Mouse (Mus musculus) embryonic fibroblast, embryonic 13.5 days (primary cell): ENCODE measurements around the gene Minos1. TPM values are rescaled to one million over a fixed set of nuclear protein-coding genes. Genes with fewer than 3 reads are reported as not detected.

ENCODE experiments used
- H3K27ac ChIP-seq: 2 replicates; pipeline ENCODE4 v1.5.1; 2012; ENCODE audit warnings: low read length, control low read depth, inconsistent platforms; ENCODE audit not compliant: insufficient read depth
- H3K4me1 ChIP-seq: 2 replicates; pipeline ENCODE4 v1.6.1; 2011; ENCODE audit warnings: low read length; ENCODE audit not compliant: control insufficient read depth, insufficient read depth
- H3K4me3 ChIP-seq: 2 replicates; pipeline ENCODE4 v1.5.1; 2011; ENCODE audit warnings: mild to moderate bottlenecking, control low read depth, low read length; ENCODE audit not compliant: insufficient read depth
- CTCF ChIP-seq: IDR thresholded peaks from 2 replicates; pipeline ENCODE4 v1.5.1; 2011; ENCODE audit warnings: mild to moderate bottlenecking, control low read depth, low read length, moderate library complexity, borderline replicate concordance; ENCODE audit not compliant: insufficient read depth
- POLR2A ChIP-seq: IDR thresholded peaks from 2 replicates; pipeline ENCODE4 v1.6.1; 2011; ENCODE audit warnings: low read depth, mild to moderate bottlenecking, control low read depth, low read length, moderate library complexity
- polyA plus RNA-seq: library from polyadenylated mRNA; stranded (reverse); fragments of >200 nt; gene quantifications from 2 replicates; pipeline ENCODE4 v1.2.4, GENCODE M21; 2011; ENCODE audit warnings: low read depth; ENCODE audit not compliant: missing spikeins, insufficient read length

Minos1 gene
- polyA plus RNA-seq, 1 experiment, result 178 TPM

GRCm38 (mm10) chr4:139167107-139167506 is 36.2 kb upstream of the Minos1 start:
- Histone ChIP-seq H3K4me1 (no peaks in the 10 kb centered on the region), H3K27ac (no peak overlapping the region), H3K4me3 (no peak overlapping the region)
- TF ChIP-seq CTCF (no peak), POLR2A (no peak)

GRCm38 (mm10) chr4:139166244-139166643 is 35.3 kb upstream of the Minos1 start:
- TF ChIP-seq POLR2A, result no peak
- Histone ChIP-seq H3K27ac (no peak overlapping the region), H3K4me3 (no peak overlapping the region), H3K4me1 (no peaks in the 10 kb centered on the region)

- no peak for TF ChIP-seq CTCF
- no peak for TF ChIP-seq POLR2A
- H3K27ac ChIP-seq, result no peak overlapping the region
- H3K4me3 ChIP-seq, result no peak overlapping the region
- H3K4me1 ChIP-seq, result no peaks in the 10 kb centered on the region
Measured at GRCm38 (mm10) chr4:139165259-139165658, 34.3 kb upstream of the Minos1 start.

GRCm38 (mm10) chr4:139164082-139164481 is 33.2 kb upstream of the Minos1 start:
- H3K27ac ChIP-seq, result no peak overlapping the region
- H3K4me1 ChIP-seq, result no peaks in the 10 kb centered on the region
- TF ChIP-seq CTCF (no peak), POLR2A (no peak)
- no peak overlapping the region for H3K4me3 ChIP-seq

- Histone ChIP-seq H3K4me1 (no peaks in the 10 kb centered on the region), H3K4me3 (no peak overlapping the region), H3K27ac (no peak overlapping the region)
- TF ChIP-seq CTCF (no peak), POLR2A (no peak)
Measured at GRCm38 (mm10) chr4:139161076-139161475, 30.2 kb upstream of the Minos1 start.

- Histone ChIP-seq H3K4me1 (no peaks in the 10 kb centered on the region; the same call in 1 of the 2 replicates), H3K27ac (no peak overlapping the region), H3K4me3 (no peak overlapping the region)
- TF ChIP-seq POLR2A (no peak), CTCF (no peak)
Measured at GRCm38 (mm10) chr4:139158350-139158749, 27.4 kb upstream of the Minos1 start.

GRCm38 (mm10) chr4:139156538-139156937 is 25.6 kb upstream of the Minos1 start:
- no peak for TF ChIP-seq POLR2A
- no peak for TF ChIP-seq CTCF
- H3K4me1 ChIP-seq, result no peaks in the 10 kb centered on the region; the same call in 1 of the 2 replicates
- no peak overlapping the region for H3K27ac ChIP-seq
- no peak overlapping the region for H3K4me3 ChIP-seq

GRCm38 (mm10) chr4:139154576-139155307 is 23.8 kb upstream of the Minos1 start:
- Histone ChIP-seq H3K4me1 (no peaks in the 10 kb centered on the region; the same call in 1 of the 2 replicates), H3K4me3 (no peak overlapping the region), H3K27ac (no peak overlapping the region)
- no peak for TF ChIP-seq POLR2A
- no peak for TF ChIP-seq CTCF

GRCm38 (mm10) chr4:139151370-139151769 is 20.5 kb upstream of the Minos1 start:
- Histone ChIP-seq H3K27ac (no peak overlapping the region), H3K4me1 (no peaks in the 10 kb centered on the region; the same call in 1 of the 2 replicates), H3K4me3 (no peak overlapping the region)
- no peak for TF ChIP-seq CTCF
- no peak for TF ChIP-seq POLR2A

- TF ChIP-seq CTCF (no peak), POLR2A (no peak)
- peak overlapping the region; percentile 63 for H3K27ac ChIP-seq
- no peak overlapping the region for H3K4me3 ChIP-seq
- no peaks in the 10 kb centered on the region for H3K4me1 ChIP-seq
Measured at GRCm38 (mm10) chr4:139146760-139147159, 15.8 kb upstream of the Minos1 start.
